Mouse (Mus musculus) left cerebral cortex, adult 6 months (tissue): Measurements from ENCODE around the gene 1700025B11Rik. TPM values are rescaled to one million over a fixed set of nuclear protein-coding genes. Genes with fewer than 3 reads are reported as not detected.

ENCODE experiments used
- long read RNA-seq, 2 experiments: library from polyadenylated mRNA; unstranded; transcript quantifications; one replicate each; pipeline ENCODE4 v2.0.0; 2019 to 2020
- polyA plus RNA-seq: library from polyadenylated mRNA; unstranded; fragments of <200 nt; fragmentation: Nextera tagmentation; gene quantifications from 2 replicates; pipeline ENCODE4 v1.2.3, GENCODE M21; 2021

Gene 1700025B11Rik
- not detected in 2 replicates for polyA plus RNA-seq
- long read RNA-seq, experiment 1: 0 reads
- long read RNA-seq, experiment 2: 0 reads

DNA sequence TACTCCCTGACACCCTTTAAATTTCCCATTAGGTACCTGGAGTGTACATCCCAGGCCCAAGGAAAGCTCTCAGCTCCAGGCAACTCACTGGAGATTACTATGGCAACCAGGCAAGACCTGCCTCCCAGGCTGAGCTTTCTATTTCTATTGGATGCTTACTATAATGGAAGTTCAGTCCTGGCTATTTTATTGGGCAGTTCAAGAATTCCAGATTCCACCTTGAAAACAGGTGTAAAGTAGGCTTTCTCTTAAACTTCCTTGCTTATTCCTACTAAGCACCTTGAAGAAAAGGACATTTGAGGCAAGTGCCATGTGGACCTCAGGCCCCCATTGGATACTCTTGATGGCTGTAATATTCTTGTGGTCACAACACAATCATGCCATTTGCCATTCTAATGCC, at the start of gene 1700025B11Rik:
1700025B11Rik (minus strand) TSS at position 101 of the 400 bp plus-strand sequence.

DNA sequence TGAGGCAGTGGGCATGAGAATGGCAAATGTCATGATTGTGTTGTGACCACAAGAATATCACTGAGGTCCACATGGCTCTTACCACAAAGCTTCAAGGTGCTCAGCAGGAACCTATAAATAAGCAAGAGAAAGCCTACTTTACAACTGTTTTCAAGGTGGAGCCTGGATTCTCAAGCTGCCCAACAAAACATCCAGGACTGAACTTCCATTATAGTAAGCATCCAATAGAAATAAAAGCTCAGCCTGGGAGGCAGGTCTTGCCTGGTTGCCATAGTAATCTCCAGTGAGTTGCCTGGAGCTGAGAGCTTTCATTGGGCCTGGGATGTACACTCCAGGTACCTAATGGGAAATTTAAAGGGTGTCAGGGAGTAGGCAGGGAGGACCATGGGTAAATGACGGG, 37.3 kb upstream of the 1700025B11Rik start, which contains the start of gene Gm36245:
Gm36245 (plus strand) TSS at position 301 of the 400 bp plus-strand sequence.

DNA sequence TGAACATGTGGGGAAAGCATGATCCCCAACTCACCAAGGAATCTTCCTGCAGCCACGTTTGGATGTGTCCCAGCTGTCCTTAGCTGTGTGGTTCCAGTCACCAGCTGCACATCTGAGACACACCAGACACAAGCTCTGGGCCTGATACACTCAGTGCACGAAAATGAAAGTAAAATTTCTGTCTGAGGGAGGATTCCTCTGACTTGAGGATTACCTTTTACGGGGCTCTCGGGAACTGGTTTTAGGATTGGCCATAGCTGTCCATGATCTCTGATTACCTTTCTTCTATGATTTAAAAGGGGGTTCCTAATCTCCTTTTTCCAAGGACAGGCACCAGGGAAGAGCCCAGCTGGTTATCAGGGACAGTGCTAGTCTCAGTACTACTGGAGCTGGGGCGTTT, 34.3 kb upstream of the 1700025B11Rik start, which contains the start of gene Apol10b:
Apol10b (minus strand) TSS at position 165 of the 400 bp plus-strand sequence.

DNA sequence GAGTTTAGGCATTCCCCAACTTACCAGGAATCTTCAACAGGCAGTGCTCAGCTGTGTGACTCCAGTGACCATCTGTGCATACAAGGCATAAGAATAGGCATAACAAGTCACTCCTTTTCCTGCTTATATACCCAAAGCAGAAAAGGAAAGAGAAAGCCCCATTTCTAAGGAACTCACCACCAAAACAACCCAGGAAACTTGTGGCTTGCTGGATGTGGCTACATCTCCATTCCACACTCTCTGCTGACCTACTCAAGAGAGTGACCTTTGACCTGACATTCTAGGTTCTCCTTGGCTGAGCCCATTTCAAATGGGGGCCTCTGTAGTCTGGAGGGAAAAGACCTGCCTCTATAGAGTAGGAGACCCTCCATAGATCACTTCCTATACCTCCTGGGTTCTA, 28.5 kb downstream of the 1700025B11Rik start, which contains the start of gene Apol7c:
Apol7c (minus strand) TSS at position 101 of the 400 bp plus-strand sequence.

Other genes with a start within 250 kb of the 1700025B11Rik start
- 0.33 and 0.49 TPM in 2 replicates for gene Apol7a, start 162.8 kb downstream of the 1700025B11Rik start, polyA plus RNA-seq
- gene Apol9a, start 150.8 kb downstream of the 1700025B11Rik start, polyA plus RNA-seq: 0.18 TPM in 1 of 2 replicates, not detected in the other
- 0.11 and 0.29 TPM in 2 replicates for gene Apol7b, start 114.4 kb downstream of the 1700025B11Rik start, polyA plus RNA-seq
- not detected in 2 replicates for gene Apol10a, start 84.8 kb downstream of the 1700025B11Rik start, polyA plus RNA-seq
- not detected in 2 replicates for gene Apol11a, start 53.6 kb downstream of the 1700025B11Rik start, polyA plus RNA-seq
- gene Apol7c, start 28.6 kb downstream of the 1700025B11Rik start, polyA plus RNA-seq: not detected in 2 replicates
- 0.13 and 0.30 TPM in 2 replicates for gene Apol10b, start 34.2 kb upstream of the 1700025B11Rik start, polyA plus RNA-seq
- not detected in 2 replicates for gene Gm36245, start 37.4 kb upstream of the 1700025B11Rik start, polyA plus RNA-seq
- not detected in 2 replicates for gene Apol11b, start 81.4 kb upstream of the 1700025B11Rik start, polyA plus RNA-seq
- 0.20 TPM in 1 of 2 replicates, not detected in the other for gene Apol7e, start 137.0 kb upstream of the 1700025B11Rik start, polyA plus RNA-seq
- 0.38 and 0.69 TPM in 2 replicates for gene Apol9b, start 167.1 kb upstream of the 1700025B11Rik start, polyA plus RNA-seq
- gene Apol8, start 195.1 kb upstream of the 1700025B11Rik start, polyA plus RNA-seq: 1.2 and 2.6 TPM in 2 replicates